Mouse (Mus musculus): ENCODE results near the gene Rps10. TPM values are rescaled to one million over a fixed set of nuclear protein-coding genes. Genes with fewer than 3 reads are reported as not detected.

Rps10 gene
- total RNA-seq, 2 experiments from 2014 or later = 503 to 512 TPM

- peak in 1 of 2 experiments; percentile 71 for DNase-seq (ENCODE audit: extremely low spot score in 1 of 2, low spot score in 2 of 2)
- intact Hi-C loops (cut with DNase I) = no loop called here
Measured at GRCm38 (mm10) chr17:27622611-27623359, 13.7 kb downstream of the Rps10 start.

- intact Hi-C loops (cut with DNase I) = no loop called here
- no peak for DNase-seq (ENCODE audit: extremely low spot score in 1 of 2, low spot score in 2 of 2)
Measured at GRCm38 (mm10) chr17:27621705-27622531, 14.6 kb downstream of the Rps10 start.

GRCm38 (mm10) chr17:27621161-27621560 lies 15.3 kb downstream of the Rps10 start:
- DNase-seq (ENCODE audit: extremely low spot score in 1 of 2, low spot score in 2 of 2) = no peak
- intact Hi-C loops (cut with DNase I) = no loop called here

- intact Hi-C loops (cut with DNase I) = no loop called here
- DNase-seq (ENCODE audit: extremely low spot score in 1 of 2, low spot score in 2 of 2) = no peak
Measured at GRCm38 (mm10) chr17:27615388-27615787, 21.1 kb downstream of the Rps10 start.

GRCm38 (mm10) chr17:27613016-27613415 lies 23.5 kb downstream of the Rps10 start:
- DNase-seq (ENCODE audit: extremely low spot score in 1 of 2, low spot score in 2 of 2) = no peak
- intact Hi-C loops (cut with DNase I) = no loop called here

- intact Hi-C loops (cut with DNase I) = no loop called here
- no peak for DNase-seq (ENCODE audit: extremely low spot score in 1 of 2, low spot score in 2 of 2)
Measured at GRCm38 (mm10) chr17:27611994-27612393, 24.5 kb downstream of the Rps10 start.

- intact Hi-C loops (cut with DNase I) = no loop called here
- no peak for DNase-seq (ENCODE audit: extremely low spot score in 1 of 2, low spot score in 2 of 2)
Measured at GRCm38 (mm10) chr17:27611519-27611884, 25.0 kb downstream of the Rps10 start.

- intact Hi-C loops (cut with DNase I) = no loop called here
- DNase-seq (ENCODE audit: extremely low spot score in 1 of 2, low spot score in 2 of 2) = peak in 1 of 2 experiments; percentile 81
Measured at GRCm38 (mm10) chr17:27610679-27611518, 25.6 kb downstream of the Rps10 start.

- intact Hi-C loops (cut with DNase I) = no loop called here
- no peak for DNase-seq (ENCODE audit: extremely low spot score in 1 of 2, low spot score in 2 of 2)
Measured at GRCm38 (mm10) chr17:27609576-27609975, 26.9 kb downstream of the Rps10 start.

GRCm38 (mm10) chr17:27603522-27604234 lies 32.8 kb downstream of the Rps10 start:
- no peak for DNase-seq (ENCODE audit: extremely low spot score in 1 of 2, low spot score in 2 of 2)

GRCm38 (mm10) chr17:27603036-27603435 lies 33.4 kb downstream of the Rps10 start:
- intact Hi-C loops (cut with DNase I) = no loop called here

More at GRCm38 (mm10) chr17:27603522-27604234, 32.8 kb downstream of the Rps10 start:
- intact Hi-C loops (cut with DNase I) = no loop called here

GRCm38 (mm10) chr17:27600869-27601268 lies 35.6 kb downstream of the Rps10 start:
- no peak for DNase-seq (ENCODE audit: extremely low spot score in 1 of 2, low spot score in 2 of 2)
- intact Hi-C loops (cut with DNase I) = no loop called here

More at GRCm38 (mm10) chr17:27603036-27603435, 33.4 kb downstream of the Rps10 start:
- no peak for DNase-seq (ENCODE audit: extremely low spot score in 1 of 2, low spot score in 2 of 2)

GRCm38 (mm10) chr17:27600286-27600685 lies 36.2 kb downstream of the Rps10 start:
- DNase-seq (ENCODE audit: extremely low spot score in 1 of 2, low spot score in 2 of 2) = no peak
- intact Hi-C loops (cut with DNase I) = no loop called here

GRCm38 (mm10) chr17:27596376-27597190 lies 39.9 kb downstream of the Rps10 start:
- intact Hi-C loops (cut with DNase I) = no loop called here
- DNase-seq (ENCODE audit: extremely low spot score in 1 of 2, low spot score in 2 of 2) = no peak

- intact Hi-C loops (cut with DNase I) = no loop called here
- no peak for DNase-seq (ENCODE audit: extremely low spot score in 1 of 2, low spot score in 2 of 2)
Measured at GRCm38 (mm10) chr17:27595659-27596375, 40.7 kb downstream of the Rps10 start.

- intact Hi-C loops (cut with DNase I) = no loop called here
Measured at GRCm38 (mm10) chr17:27592565-27592910, 43.9 kb downstream of the Rps10 start.

GRCm38 (mm10) chr17:27591826-27592564 lies 44.5 kb downstream of the Rps10 start:
- intact Hi-C loops (cut with DNase I) = no loop called here
- DNase-seq (ENCODE audit: extremely low spot score in 1 of 2, low spot score in 2 of 2) = no peak

More at GRCm38 (mm10) chr17:27592565-27592910, 43.9 kb downstream of the Rps10 start:
- no peak for DNase-seq (ENCODE audit: extremely low spot score in 1 of 2, low spot score in 2 of 2)
